Mouse (Mus musculus): ENCODE data around the gene Hsf2bp. TPM values are rescaled to one million over a fixed set of nuclear protein-coding genes. Genes with fewer than 3 reads are reported as not detected.

Gene Hsf2bp
- total and polyA plus RNA-seq, 3 experiments, result 0.04 to 0.15 TPM; not detected in 1

GRCm38 (mm10) chr17:31920589-31921190 lies 115.5 kb downstream of the Hsf2bp start:
- Histone ChIP-seq H3K27me3 (ENCODE audit: control insufficient read depth in 1 of 2, insufficient read depth in 2 of 2, low read length in 2 of 2) (peaks cover 0 to 1% of the 10 kb centered on the region in 2 experiments; a peak in 2 of 4 replicates), H3K4me1 (ENCODE audit: control insufficient read depth in 1 of 2, insufficient read depth in 2 of 2, low read length in 2 of 2) (no peaks in the 10 kb centered on the region), H3K9ac (ENCODE audit: control insufficient read depth, low read depth, low read length, poor library complexity, severe bottlenecking) (no peak overlapping the region), H3K9me3 (replicated peaks; ENCODE audit: insufficient read depth, low read length) (no peaks in the 10 kb centered on the region), H3K27ac (ENCODE audit: control insufficient read depth, low read depth, low read length) (no peak overlapping the region), H3K4me3 (ENCODE audit: control insufficient read depth in 1 of 2, insufficient read depth in 1 of 2, low read depth in 2 of 2, low read length in 2 of 2) (no peak overlapping the region), H3K79me2 (ENCODE audit: control insufficient read depth, insufficient read depth, low read length, poor library complexity) (no peaks in the 10 kb centered on the region), H3K36me3 (ENCODE audit: control insufficient read depth in 1 of 2, insufficient read depth in 2 of 2, low read length in 2 of 2) (no peaks in the 10 kb centered on the region)
- no peak for TF ChIP-seq SMC3 (IDR thresholded peaks at IDR 0.05; ENCODE audit: low read depth, low read length)
- DNase-seq (ENCODE audit: low read depth, low spot score), result peak; percentile 6

- no peaks in the 10 kb centered on the region; a peak in 1 of 4 replicates for H3K27me3 ChIP-seq (ENCODE audit: control insufficient read depth in 1 of 2, insufficient read depth in 2 of 2, low read length in 2 of 2)
Measured at GRCm38 (mm10) chr17:31919599-31919998, 116.5 kb downstream of the Hsf2bp start.

GRCm38 (mm10) chr17:31918374-31918773 lies 117.8 kb downstream of the Hsf2bp start:
- Histone ChIP-seq H3K9me3 (replicated peaks; ENCODE audit: insufficient read depth, low read length) (no peaks in the 10 kb centered on the region), H3K4me3 (ENCODE audit: control insufficient read depth in 1 of 2, insufficient read depth in 1 of 2, low read depth in 2 of 2, low read length in 2 of 2) (no peak overlapping the region), H3K4me1 (ENCODE audit: control insufficient read depth in 1 of 2, insufficient read depth in 2 of 2, low read length in 2 of 2) (no peaks in the 10 kb centered on the region), H3K79me2 (ENCODE audit: control insufficient read depth, insufficient read depth, low read length, poor library complexity) (no peaks in the 10 kb centered on the region), H3K27ac (ENCODE audit: control insufficient read depth, low read depth, low read length) (no peak overlapping the region), H3K9ac (ENCODE audit: control insufficient read depth, low read depth, low read length, poor library complexity, severe bottlenecking) (no peak overlapping the region), H3K36me3 (ENCODE audit: control insufficient read depth in 1 of 2, insufficient read depth in 2 of 2, low read length in 2 of 2) (no peaks in the 10 kb centered on the region), H3K27me3 (ENCODE audit: control insufficient read depth in 1 of 2, insufficient read depth in 2 of 2, low read length in 2 of 2) (no peaks in the 10 kb centered on the region)
- no peak for DNase-seq (ENCODE audit: low read depth, low spot score)
- TF ChIP-seq EP300 (IDR thresholded peaks at IDR 0.05; ENCODE audit: low read depth in 1 of 2, low read length in 2 of 2) (no peak), TBP (IDR thresholded peaks at IDR 0.05; ENCODE audit: low read depth, low read length) (no peak), CTCF (IDR thresholded peaks at IDR 0.05 in 2 of 3, conservative IDR thresholded peaks at IDR 0.05 in 1 of 3; ENCODE audit: control insufficient read depth in 1 of 3, insufficient read depth in 1 of 3, low read depth in 2 of 3, low read length in 3 of 3, poor library complexity in 1 of 3, severe bottlenecking in 1 of 3) (no peak), ZKSCAN1 (IDR thresholded peaks at IDR 0.05; ENCODE audit: low read depth, low read length) (no peak), BHLHE40 (IDR thresholded peaks at IDR 0.05; ENCODE audit: borderline replicate concordance, low read depth, low read length) (no peak), MAFK (IDR thresholded peaks at IDR 0.05; ENCODE audit: borderline replicate concordance, low read depth, low read length) (no peak), USF2 (IDR thresholded peaks at IDR 0.05; ENCODE audit: borderline replicate concordance in 1 of 2, insufficient read depth in 1 of 2, low read depth in 1 of 2, low read length in 2 of 2) (no peak), MYB (IDR thresholded peaks at IDR 0.05; ENCODE audit: low read depth, low read length) (no peak)

More at GRCm38 (mm10) chr17:31919599-31919998, 116.5 kb downstream of the Hsf2bp start:
- Histone ChIP-seq H3K4me1 (ENCODE audit: control insufficient read depth in 1 of 2, insufficient read depth in 2 of 2, low read length in 2 of 2) (no peaks in the 10 kb centered on the region), H3K4me3 (ENCODE audit: control insufficient read depth in 1 of 2, insufficient read depth in 1 of 2, low read depth in 2 of 2, low read length in 2 of 2) (no peak overlapping the region), H3K79me2 (ENCODE audit: control insufficient read depth, insufficient read depth, low read length, poor library complexity) (no peaks in the 10 kb centered on the region), H3K9me3 (replicated peaks; ENCODE audit: insufficient read depth, low read length) (no peaks in the 10 kb centered on the region), H3K27ac (ENCODE audit: control insufficient read depth, low read depth, low read length) (no peak overlapping the region), H3K36me3 (ENCODE audit: control insufficient read depth in 1 of 2, insufficient read depth in 2 of 2, low read length in 2 of 2) (no peaks in the 10 kb centered on the region), H3K9ac (ENCODE audit: control insufficient read depth, low read depth, low read length, poor library complexity, severe bottlenecking) (no peak overlapping the region)
- DNase-seq (ENCODE audit: low read depth, low spot score), result no peak
- no peak for TF ChIP-seq USF1 (IDR thresholded peaks at IDR 0.05; ENCODE audit: low read depth, low read length)
- no peak for TF ChIP-seq POLR2AphosphoS2 (IDR thresholded peaks at IDR 0.05; ENCODE audit: low read length)
- TF ChIP-seq TAL1 (IDR thresholded peaks at IDR 0.05; ENCODE audit: low read length), result no peak
- no peak for TF ChIP-seq MYC (IDR thresholded peaks at IDR 0.05; ENCODE audit: low read depth, low read length)
- TF ChIP-seq HCFC1 (IDR thresholded peaks at IDR 0.05; ENCODE audit: low read depth, low read length), result no peak
- no peak for TF ChIP-seq MEF2A (IDR thresholded peaks at IDR 0.05; ENCODE audit: extremely low read depth, insufficient replicate concordance, low read depth, low read length, poor library complexity, severe bottlenecking)

All from MEL (cell line).